Mouse (Mus musculus) hindbrain, embryonic 15.5 days (tissue): ENCODE measurements around the gene Dnaja4. TPM values are rescaled to one million over a fixed set of nuclear protein-coding genes. Genes with fewer than 3 reads are reported as not detected.

Source experiments
- ATAC-seq: fragments of 200-750 bp; cut with Nextera tagmentation; 2 replicates; pipeline ENCODE4 v1.8.0; 2017; ENCODE audit warnings: low read depth, moderate number of reproducible peaks, moderate TSS enrichment; ENCODE audit not compliant: low FRiP score
- H3K27ac ChIP-seq: fragments of 300-500 bp; sonication (generic); replicated peaks from 2 replicates; pipeline ENCODE4 v1.5.1; 2015; ENCODE audit warnings: mild to moderate bottlenecking, inconsistent platforms
- H3K27me3 ChIP-seq: fragments of 300-500 bp; sonication (generic); 2 replicates; pipeline ENCODE4 v1.6.1; 2015; ENCODE audit warnings: control low read depth, inconsistent platforms
- H3K36me3 ChIP-seq: fragments of 300-500 bp; sonication (generic); 2 replicates; pipeline ENCODE4 v1.6.1; 2015; ENCODE audit warnings: control low read depth, inconsistent platforms
- H3K4me1 ChIP-seq: fragments of 300-500 bp; sonication (generic); replicated peaks from 2 replicates; pipeline ENCODE4 v1.6.1; 2015; ENCODE audit warnings: control low read depth, inconsistent platforms
- H3K4me2 ChIP-seq: fragments of 300-500 bp; sonication (generic); 2 replicates; pipeline ENCODE4 v1.6.1; 2015; ENCODE audit warnings: moderate library complexity, mild to moderate bottlenecking, inconsistent platforms
- H3K4me3 ChIP-seq: fragments of 300-500 bp; sonication (generic); 2 replicates; pipeline ENCODE4 v1.5.1; 2015; ENCODE audit warnings: mild to moderate bottlenecking, inconsistent platforms
- H3K9ac ChIP-seq: fragments of 300-500 bp; sonication (generic); 2 replicates; pipeline ENCODE4 v1.6.1; 2015; ENCODE audit warnings: inconsistent platforms
- H3K9me3 ChIP-seq: fragments of 300-500 bp; sonication (generic); 2 replicates; pipeline ENCODE4 v1.6.1; 2016; ENCODE audit warnings: control low read depth, inconsistent platforms
- WGBS: fragments of 180-500 bp; shearing (Covaris S2); methylation state at CpG from one replicate; pipeline ENCODE4 v1.1.7; 2015; 5-methylcytosine and 5-hydroxymethylcytosine counted together
- polyA plus RNA-seq: library from polyadenylated mRNA; unstranded; fragments of >200 nt; fragmentation: Nextera tagmentation; extraction: Ambion mirVana; gene quantifications from 2 replicates; pipeline ENCODE4 v1.2.1, GENCODE M21; 2015

Dnaja4 gene
- polyA plus RNA-seq, 1 experiment from 2014 or later: 7.6 TPM

DNA sequence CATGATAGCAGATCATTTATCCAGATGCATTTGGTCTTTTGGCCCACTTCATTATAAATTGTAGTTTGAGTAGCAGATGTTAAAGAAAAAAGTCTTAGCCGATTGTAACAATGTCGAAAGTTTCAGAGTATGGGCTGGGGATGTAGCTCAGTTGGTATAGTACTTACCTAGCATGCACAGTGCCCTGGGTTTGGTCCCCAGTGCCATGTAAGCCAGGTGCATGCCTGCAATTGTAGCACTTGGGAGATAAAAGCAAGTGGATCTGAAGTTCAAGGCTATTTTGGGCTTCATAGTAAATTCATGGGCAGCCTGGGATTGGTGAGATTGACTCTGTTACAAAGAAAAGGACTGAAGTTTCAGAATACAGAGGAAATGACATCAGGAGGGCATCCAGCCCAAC, 3.9 kb downstream of the Dnaja4 start:
- ATAC-seq: no peak
- Histone ChIP-seq H3K27ac (no peak overlapping the region), H3K4me2 (no peak overlapping the region), H3K9ac (no peak overlapping the region), H3K4me1 (peaks cover 20% of the 10 kb centered on the region), H3K36me3 (no peaks in the 10 kb centered on the region), H3K4me3 (no peak overlapping the region), H3K9me3 (no peaks in the 10 kb centered on the region), H3K27me3 (peaks cover 14% of the 10 kb centered on the region)
- WGBS: 56% methylated on average over 2 of the region's 2 CpGs

DNA sequence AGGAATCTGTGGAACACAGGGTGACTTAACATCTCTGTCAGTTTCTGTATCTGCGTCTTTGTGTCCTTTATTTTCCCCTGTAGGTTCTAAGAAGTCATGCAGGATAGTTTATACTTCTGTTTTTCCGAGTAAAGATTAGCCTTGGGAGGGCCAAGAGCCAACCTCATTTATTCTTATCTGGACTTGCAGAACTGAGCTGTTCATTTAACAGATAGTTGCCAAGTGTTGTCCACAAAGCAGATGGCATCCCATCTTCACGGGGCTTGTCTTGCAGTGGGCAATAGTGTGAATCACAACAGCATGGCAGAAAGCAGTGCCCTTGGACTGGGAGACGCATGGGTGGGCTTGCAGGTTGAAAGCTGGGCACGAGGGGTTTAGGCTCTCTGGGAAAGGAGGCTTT, 5.7 kb downstream of the Dnaja4 start:
- no peak overlapping the region for H3K9ac ChIP-seq
- H3K27ac ChIP-seq: no peak overlapping the region
- ATAC-seq: no peak
- H3K4me3 ChIP-seq: no peak overlapping the region
- no peaks in the 10 kb centered on the region for H3K9me3 ChIP-seq
- WGBS: 81% methylated on average over 5 of the region's 5 CpGs
- H3K27me3 ChIP-seq: peaks cover 10% of the 10 kb centered on the region
- no peaks in the 10 kb centered on the region for H3K36me3 ChIP-seq
- H3K4me1 ChIP-seq: peaks cover 13% of the 10 kb centered on the region
- no peak overlapping the region for H3K4me2 ChIP-seq

DNA sequence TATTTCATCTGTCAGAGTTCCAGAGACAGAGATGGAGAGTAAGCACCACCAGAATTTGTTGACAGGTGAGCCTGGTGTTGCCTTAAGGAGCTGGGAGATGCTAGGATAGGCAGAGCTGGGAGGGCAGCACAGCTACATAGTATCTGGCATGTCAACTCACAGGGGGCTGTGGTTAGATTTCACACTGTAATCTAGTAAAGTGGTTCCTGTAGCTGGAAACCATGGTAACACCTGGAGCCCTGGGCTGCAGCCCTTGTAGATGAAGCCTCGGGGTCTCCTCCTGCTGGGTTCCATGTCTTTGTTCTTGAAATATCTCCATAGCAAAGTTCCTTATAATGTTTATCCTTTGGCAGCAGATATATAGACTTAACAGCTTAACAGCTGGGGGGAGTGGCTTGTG, 6.9 kb downstream of the Dnaja4 start:
- ATAC-seq: no peak
- Histone ChIP-seq H3K36me3 (0 out of 2 replicates have a peak, but pooled peaks cover 1% of the 10 kb centered on the region), H3K4me3 (no peak overlapping the region), H3K4me2 (no peak overlapping the region), H3K27ac (no peak overlapping the region), H3K9ac (no peak overlapping the region), H3K9me3 (no peaks in the 10 kb centered on the region), H3K27me3 (peaks cover 9% of the 10 kb centered on the region), H3K4me1 (peaks cover 5% of the 10 kb centered on the region)
- WGBS: 56% methylated on average over 1 of the region's 1 CpGs

DNA sequence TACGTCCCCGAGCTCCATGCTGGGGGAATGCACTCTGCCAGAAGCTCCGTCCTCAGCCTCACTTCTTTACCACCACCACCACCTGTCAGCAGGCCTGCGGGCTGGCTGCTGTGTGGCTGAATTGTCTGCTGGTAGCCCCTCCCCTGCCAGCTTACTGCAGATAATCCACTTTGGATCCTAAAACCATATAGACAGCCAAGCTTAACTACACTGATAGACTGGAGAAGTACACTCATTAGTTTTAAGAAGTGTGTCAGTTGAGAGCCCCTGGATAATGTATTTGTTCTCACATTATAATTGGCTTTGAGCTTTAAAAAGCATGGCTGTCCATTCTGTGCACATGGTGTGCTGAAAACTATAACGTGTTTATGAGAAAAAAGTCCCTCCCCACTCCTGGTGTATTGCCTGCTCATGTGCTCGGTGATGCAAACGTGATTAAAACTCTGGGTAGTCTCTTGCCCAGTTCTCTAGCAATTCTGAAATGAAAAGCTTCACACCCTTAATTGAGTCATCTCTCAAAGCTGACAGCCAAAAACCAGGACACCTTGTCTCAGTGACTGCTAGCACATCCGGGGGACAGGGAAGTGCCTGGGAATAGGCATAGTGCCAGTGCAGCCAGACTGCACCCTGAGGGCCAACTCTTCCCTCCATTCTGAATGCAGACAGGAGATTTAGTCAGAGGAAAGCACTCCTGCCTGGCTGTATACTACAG, 8.8 kb downstream of the Dnaja4 start:
- Histone ChIP-seq H3K27me3 (no peaks in the 10 kb centered on the region), H3K9me3 (no peaks in the 10 kb centered on the region), H3K27ac (no peak overlapping the region), H3K4me2 (no peak overlapping the region), H3K4me3 (no peak overlapping the region), H3K9ac (no peak overlapping the region), H3K36me3 (peaks cover 9% of the 10 kb centered on the region; the same call in 1 of the 2 replicates), H3K4me1 (peaks cover 3% of the 10 kb centered on the region)
- 0 out of 2 replicates have a peak, but pooled peaks have one; percentile 48 for ATAC-seq
- 52% methylated on average over 8 of the region's 8 CpGs for WGBS

DNA sequence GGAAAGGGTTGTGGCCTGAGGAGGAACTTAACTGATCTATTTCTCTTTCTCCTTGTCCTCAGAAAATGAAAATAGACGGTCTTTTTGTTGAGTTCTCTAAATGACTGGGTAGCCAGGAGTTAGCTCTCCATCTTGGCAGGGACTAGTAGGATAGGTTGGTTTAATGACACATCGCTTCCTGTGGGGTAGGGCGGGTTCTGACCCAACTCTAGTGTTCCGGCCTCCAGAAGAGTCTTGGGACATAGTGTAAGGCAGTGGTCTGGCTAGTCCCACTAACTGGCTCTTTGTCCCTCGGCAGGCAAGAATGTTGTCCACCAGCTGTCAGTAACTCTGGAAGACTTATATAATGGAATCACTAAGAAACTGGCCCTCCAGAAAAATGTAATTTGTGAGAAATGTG, 9.4 kb downstream of the Dnaja4 start:
- Histone ChIP-seq H3K36me3 (peaks cover 9% of the 10 kb centered on the region; the same call in 1 of the 2 replicates), H3K4me2 (no peak overlapping the region), H3K9ac (no peak overlapping the region), H3K27ac (no peak overlapping the region), H3K4me3 (no peak overlapping the region), H3K4me1 (peaks cover 3% of the 10 kb centered on the region), H3K27me3 (no peaks in the 10 kb centered on the region), H3K9me3 (no peaks in the 10 kb centered on the region)
- WGBS: 92% methylated on average over 5 of the region's 5 CpGs
- no peak for ATAC-seq

DNA sequence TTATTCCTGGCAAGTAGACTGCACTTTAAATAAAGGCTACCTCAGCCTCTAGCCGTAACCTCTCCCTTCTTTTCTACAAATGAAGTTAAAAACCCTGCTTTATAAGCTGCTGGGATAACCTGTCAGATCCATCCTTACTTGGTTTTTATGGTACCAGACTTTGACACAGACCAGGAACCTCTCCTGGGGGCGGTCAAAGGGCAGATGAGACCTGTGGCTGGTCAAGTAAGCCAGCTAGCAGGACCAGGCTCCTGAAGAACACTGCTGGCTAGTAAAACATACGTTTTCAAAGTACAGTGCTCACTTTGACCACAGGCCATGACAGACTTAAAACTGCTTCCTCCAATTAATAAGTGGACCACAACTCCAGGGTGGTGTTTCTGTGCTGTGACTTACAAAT, 17.1 kb downstream of the Dnaja4 start:
- H3K4me1 ChIP-seq: no peaks in the 10 kb centered on the region
- H3K9me3 ChIP-seq: no peaks in the 10 kb centered on the region
- H3K4me2 ChIP-seq: no peak overlapping the region
- H3K36me3 ChIP-seq: peaks cover 54% of the 10 kb centered on the region
- H3K4me3 ChIP-seq: no peak overlapping the region
- 92% methylated on average over 3 of the region's 3 CpGs for WGBS
- no peaks in the 10 kb centered on the region for H3K27me3 ChIP-seq
- ATAC-seq: no peak
- no peak overlapping the region for H3K27ac ChIP-seq
- no peak overlapping the region for H3K9ac ChIP-seq

DNA sequence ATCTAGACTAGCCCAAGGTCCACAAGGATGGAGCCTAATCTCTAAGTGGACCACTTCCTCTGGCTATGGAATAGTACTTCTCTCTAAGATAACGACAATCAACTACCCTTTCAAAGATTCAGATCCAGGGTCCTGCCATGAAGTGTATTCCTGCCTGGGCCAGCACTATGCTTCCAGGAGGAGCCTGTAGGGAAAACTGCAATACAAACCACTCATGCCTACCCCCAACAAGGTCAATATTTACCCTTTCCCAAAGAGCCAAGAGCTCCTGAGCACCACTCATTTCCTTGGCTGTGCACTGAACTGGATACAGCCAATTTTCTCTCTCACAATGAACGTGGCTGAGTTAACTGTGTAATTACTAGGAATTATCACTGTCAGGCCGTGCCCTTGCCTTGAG, 18.9 kb downstream of the Dnaja4 start:
- no peak for ATAC-seq
- peaks cover 60% of the 10 kb centered on the region for H3K36me3 ChIP-seq

DNA sequence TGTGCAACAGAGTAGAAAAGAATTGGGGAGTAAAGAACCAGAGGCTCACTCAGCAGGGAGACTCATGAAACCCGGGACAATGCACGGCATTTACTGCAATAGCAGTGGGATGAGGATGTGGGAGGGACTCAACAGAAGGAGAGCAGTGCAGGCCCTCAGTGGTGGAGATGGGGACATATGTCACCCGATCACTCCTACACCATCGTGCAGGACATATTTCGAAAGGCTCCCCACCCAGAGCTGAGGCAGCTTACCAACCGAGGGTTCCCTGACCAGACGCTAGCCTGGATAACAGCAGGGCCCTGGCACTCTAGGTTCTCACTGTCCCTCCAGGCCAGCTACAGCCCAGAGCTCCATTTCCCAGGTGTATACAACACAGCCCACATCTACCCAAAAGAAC, 23.5 kb downstream of the Dnaja4 start:
- Histone ChIP-seq H3K4me1 (no peaks in the 10 kb centered on the region), H3K27ac (no peak overlapping the region), H3K9me3 (no peaks in the 10 kb centered on the region), H3K4me3 (no peak overlapping the region), H3K4me2 (no peak overlapping the region), H3K27me3 (no peaks in the 10 kb centered on the region), H3K36me3 (peaks cover 81% of the 10 kb centered on the region), H3K9ac (no peak overlapping the region)
- ATAC-seq: no peak
- 85% methylated on average over 7 of the region's 7 CpGs for WGBS

More for the DNA sequence above, 18.9 kb downstream of the Dnaja4 start:
- no peak overlapping the region for H3K9ac ChIP-seq
- no peaks in the 10 kb centered on the region for H3K27me3 ChIP-seq
- no peak overlapping the region for H3K27ac ChIP-seq
- no peak overlapping the region for H3K4me3 ChIP-seq
- no peak overlapping the region for H3K4me2 ChIP-seq
- H3K9me3 ChIP-seq: no peaks in the 10 kb centered on the region
- H3K4me1 ChIP-seq: no peaks in the 10 kb centered on the region
- 86% methylated on average over 3 of the region's 3 CpGs for WGBS

DNA sequence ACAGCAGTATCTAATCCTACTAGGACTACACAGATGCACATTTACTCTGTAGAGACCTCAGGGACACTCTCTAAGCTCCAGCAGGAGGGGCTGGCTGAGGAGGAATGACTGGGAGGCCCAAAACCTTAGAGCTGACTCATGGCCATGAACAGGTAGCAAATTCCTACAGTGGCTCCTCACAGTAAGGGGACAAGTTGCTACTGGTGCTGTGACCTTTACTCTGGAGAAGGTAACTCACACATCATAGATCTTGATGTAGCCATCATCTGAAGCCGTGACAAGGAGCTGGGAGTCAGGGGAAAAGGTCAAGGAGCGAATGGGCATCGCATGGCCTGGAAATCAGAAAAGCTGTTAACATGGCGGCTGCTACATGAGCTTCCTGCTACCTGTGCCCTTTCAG, 23.9 kb downstream of the Dnaja4 start:
- Histone ChIP-seq H3K36me3 (peaks cover 86% of the 10 kb centered on the region), H3K4me1 (no peaks in the 10 kb centered on the region)
- ATAC-seq: no peak

DNA sequence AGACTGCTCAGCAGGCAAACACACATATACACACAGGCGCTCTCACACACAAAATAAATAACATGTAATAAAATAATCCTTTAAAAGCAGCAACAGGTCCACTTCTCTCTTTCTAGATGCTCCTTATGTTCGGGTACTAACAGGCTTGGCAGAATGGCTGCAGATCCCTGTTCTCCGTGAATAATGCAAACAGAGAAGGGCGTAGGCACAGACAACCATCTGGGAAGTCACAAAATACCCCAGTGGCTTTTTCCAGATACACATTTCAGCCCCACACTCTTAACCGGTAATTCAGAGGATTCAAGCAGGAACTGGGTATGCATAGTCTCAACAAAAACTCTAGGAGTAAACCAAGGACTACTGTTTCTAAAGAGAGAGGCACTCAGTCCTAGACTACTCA, 27.6 kb downstream of the Dnaja4 start:
- H3K9me3 ChIP-seq: no peaks in the 10 kb centered on the region
- H3K27ac ChIP-seq: no peak overlapping the region
- no peak overlapping the region for H3K4me2 ChIP-seq
- H3K4me1 ChIP-seq: no peaks in the 10 kb centered on the region
- ATAC-seq: no peak
- WGBS: 84% methylated on average over 5 of the region's 5 CpGs
- H3K36me3 ChIP-seq: peaks cover 77% of the 10 kb centered on the region
- no peak overlapping the region for H3K9ac ChIP-seq
- H3K27me3 ChIP-seq: no peaks in the 10 kb centered on the region
- H3K4me3 ChIP-seq: no peak overlapping the region

More for the DNA sequence above, 23.9 kb downstream of the Dnaja4 start:
- Histone ChIP-seq H3K9me3 (no peaks in the 10 kb centered on the region), H3K4me3 (no peak overlapping the region), H3K4me2 (no peak overlapping the region), H3K9ac (no peak overlapping the region), H3K27ac (no peak overlapping the region), H3K27me3 (no peaks in the 10 kb centered on the region)
- 97% methylated on average over 4 of the region's 4 CpGs for WGBS

DNA sequence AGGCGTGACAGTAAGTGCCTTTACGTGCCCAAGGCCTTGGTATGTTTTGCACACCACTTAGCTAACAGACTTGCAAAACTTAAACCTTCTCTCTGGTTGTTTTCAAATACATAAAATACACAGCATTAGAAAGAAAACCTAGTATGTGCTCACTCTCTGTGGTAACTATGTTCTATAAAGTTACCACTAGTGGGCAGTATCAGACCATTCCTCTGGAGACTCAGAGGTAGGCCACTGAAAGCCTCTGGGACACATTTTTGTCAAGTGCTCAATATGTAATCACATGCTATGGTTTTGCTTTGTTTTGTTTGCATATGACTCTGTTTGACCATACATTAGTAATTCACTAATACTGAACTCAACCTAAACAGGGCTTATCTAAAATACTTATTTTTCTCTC, 33.4 kb downstream of the Dnaja4 start:
- ATAC-seq: no peak
- H3K4me2 ChIP-seq: no peak overlapping the region
- H3K4me3 ChIP-seq: no peak overlapping the region
- no peaks in the 10 kb centered on the region for H3K27me3 ChIP-seq
- peaks cover 24% of the 10 kb centered on the region for H3K36me3 ChIP-seq
- H3K9me3 ChIP-seq: no peaks in the 10 kb centered on the region
- no peak overlapping the region for H3K9ac ChIP-seq
- WGBS: 85% methylated on average over 2 of the region's 2 CpGs
- no peak overlapping the region for H3K27ac ChIP-seq
- H3K4me1 ChIP-seq: peaks cover 21% of the 10 kb centered on the region

DNA sequence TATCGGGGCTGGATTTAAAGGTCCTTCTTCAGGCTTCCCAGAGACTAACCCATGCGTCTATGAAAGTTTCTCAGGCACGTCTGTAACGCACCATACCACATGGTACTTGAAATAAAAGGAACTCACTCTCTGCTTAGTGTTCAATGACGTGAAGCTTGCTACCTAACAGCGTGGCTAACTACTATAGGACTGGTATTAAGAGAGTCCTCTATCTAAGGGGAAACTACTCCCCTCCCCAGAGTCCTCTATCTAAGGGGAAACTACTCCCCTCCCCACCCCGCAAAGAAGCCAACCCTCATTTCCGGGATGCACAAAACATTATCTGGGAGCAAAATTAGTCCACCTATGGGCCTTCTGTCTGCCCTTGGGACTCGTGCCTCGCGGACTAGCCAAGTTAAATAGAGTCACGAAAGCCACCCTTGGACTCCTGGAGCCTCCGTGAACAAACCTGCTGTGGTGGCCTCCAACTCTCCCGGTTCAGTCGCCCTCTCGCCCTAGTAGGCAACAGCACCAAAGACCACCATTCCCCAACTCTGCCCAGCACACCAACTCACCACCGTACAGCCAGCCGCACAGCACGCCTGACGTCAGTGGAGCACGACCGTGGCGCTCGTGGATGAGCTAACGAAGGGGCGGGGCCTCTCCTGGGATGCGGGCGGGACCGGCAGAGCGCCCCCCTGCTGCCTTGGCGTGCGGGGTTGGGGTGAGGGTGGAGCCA, 35.4 kb downstream of the Dnaja4 start, which contains the start of gene Wdr61:
Gene Wdr61, minus strand, starts transcription at position 599 of the 718 bp plus-strand sequence.
- H3K4me1 ChIP-seq: peaks cover 21% of the 10 kb centered on the region
- no peaks in the 10 kb centered on the region for H3K9me3 ChIP-seq
- H3K4me2 ChIP-seq: peak within 1 kb of the TSS; percentile 85
- WGBS: 2% methylated on average over 32 of the region's 32 CpGs
- H3K27ac ChIP-seq: peak within 1 kb of the TSS; percentile 67
- ATAC-seq: peak; percentile 95
- peaks cover 7% of the 10 kb centered on the region; the same call in 1 of the 2 replicates for H3K36me3 ChIP-seq
- H3K9ac ChIP-seq: peak within 1 kb of the TSS; percentile 67
- peak within 1 kb of the TSS; percentile 89 for H3K4me3 ChIP-seq
- no peaks in the 10 kb centered on the region for H3K27me3 ChIP-seq
